Mouse (Mus musculus) kidney, adult 11 months (tissue): Measurements from ENCODE around the gene March5.

Experiments
- DNase-seq: peaks from one replicate; pipeline ENCODE4 v3.0.0; 2022

Gene March5

DNA sequence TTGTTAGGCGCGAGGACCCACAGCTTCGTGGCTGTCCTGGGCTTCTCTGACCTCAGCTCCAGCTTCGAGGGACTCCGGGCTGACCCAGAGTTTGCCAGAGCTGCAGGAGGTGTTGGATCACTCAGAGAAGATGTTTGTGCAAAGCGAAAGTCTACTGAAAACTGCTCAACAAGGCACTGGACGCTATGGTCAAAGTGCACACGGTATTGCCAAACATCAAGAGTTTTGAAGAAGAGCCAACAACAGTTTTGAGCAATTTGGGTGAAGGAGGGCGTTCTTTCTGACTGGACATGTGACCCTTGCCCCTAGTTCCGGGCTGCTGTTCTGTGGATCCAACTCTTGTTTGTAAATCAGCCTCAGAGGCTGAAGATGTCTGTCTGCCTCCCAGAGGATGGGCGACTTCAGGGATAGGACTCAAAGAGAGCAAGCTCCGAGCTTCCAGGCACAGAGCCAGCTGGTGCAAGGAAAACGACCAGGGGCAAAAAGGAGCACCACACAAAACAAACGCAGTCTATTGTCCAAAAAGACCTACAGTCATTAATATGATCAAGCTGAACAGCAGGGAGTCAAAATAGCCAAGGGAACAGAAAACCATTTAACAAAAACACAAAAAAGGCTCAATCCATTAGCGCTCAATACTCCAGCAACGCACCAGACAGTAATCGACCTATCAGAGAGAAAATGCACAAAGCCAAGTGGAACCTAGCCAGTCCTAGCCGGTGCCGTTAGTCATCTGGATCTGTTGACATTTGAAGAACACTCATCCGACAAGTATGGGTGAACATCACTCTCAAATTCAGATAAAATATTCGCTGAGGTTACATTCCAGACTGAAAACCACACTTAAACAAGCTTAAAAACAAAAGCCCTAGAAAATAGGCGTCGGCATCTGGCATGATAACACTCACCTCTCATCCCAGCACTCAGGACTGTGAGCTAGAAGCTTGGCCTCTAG, 56.9 kb downstream of the March5 start:
- DNase-seq, result peak; percentile 84

DNA sequence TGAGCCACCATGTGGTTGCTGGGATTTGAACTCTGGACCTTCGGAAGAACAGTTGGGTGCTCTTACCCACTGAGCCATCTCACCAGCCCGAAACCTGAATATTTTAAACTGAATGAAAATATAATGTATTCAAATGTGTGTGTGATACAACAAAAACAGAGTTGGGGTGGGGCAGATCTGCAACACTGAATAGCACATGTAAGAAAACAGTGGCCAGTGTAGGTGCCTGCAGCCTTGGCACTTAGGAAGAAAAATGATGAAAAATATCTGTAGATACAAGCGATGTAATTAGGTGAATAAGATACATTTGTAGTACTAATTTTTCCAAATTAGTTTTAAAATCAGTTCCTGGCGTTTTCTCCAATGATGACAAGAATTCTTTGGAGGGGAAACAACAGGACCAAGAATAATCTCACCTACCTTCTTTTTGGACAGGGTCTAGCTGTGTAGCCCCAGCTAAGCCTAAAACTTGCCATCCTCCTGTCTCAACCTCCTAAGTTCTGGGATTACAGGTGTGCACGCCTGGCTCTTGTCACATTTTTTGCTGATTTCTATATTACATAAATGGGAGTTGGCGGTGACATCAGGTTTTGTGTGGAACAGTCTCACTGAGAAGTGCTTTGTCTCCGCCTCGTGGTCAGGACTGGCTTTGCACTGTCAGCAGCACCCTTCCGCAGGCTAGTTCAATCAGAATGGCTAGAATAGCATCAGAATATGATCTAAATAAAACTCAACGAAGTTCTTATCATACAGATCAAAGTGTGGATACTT, 58.2 kb downstream of the March5 start:
- peak; percentile 72 for DNase-seq

DNA sequence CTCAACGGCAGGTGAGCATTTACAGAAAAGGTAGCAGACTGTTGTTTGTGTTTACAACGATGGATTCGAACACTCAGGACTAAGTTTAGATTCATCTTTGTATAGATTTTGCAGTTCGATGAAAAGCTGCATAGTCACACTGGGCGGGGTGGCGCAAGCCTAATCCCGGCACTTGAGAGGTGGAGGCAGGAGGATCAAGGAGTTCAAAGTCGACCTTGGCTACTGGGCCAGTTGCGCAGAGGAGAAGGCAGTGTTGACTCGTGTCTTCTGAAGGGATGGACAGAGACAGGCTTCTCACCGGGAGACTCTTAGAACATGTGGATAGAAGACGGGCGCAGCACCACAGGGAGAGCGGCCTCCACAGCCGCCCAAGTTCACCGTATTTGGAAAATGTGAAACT, 61.8 kb downstream of the March5 start:
- no peak for DNase-seq
